In the genomic region with DNA sequence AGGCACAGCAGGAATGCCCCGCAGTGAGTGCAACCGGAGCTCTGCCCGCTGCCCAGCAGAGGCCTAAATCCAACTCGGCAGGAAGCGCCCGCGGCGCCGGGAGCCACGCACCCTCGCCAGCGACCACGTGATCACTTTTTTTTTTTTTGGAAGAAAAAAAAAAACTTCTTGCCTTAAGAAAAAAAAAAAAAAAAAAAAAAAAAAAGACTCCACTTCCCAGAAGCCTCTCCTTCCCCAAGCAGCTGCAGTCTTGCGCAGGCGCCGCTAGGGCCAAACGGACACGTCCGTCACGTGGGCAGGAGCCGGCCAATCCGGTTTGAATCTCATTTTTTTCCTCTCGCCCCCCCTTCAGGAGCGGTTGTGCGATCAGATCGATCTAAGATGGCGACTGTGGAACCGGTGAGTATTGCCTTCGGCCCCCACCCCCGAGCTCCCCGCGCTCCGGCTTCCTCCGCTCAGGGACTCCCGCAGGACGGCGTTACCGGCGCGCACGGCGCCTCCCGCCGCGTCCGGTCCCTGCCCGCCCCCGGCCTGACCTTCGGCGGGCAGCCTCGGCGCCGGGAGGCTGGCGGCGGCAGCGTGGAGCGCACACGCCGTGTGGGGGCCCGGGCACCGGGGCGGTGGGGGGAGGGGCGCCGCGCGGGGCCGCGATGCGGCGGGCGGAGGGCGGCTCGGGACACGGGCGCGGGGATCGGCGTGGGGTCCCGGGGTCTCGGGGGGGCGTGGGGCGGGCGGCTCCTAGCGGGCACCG, we compare ENCODE assay signal across 8 mouse cellular contexts. TPM values are rescaled to one million over a fixed set of nuclear protein-coding genes. Genes with fewer than 3 reads are reported as not detected.
DNase-seq lines count a peak whose midpoint lies in the region; ATAC-seq and TF ChIP-seq lines count a peak whose summit lies in the region.

No protein-coding gene starts in this region.

- no peaks in the 10 kb centered on the region for H3K36me3 ChIP-seq in kidney, embryonic 14.5 days (ENCODE audit: control insufficient read depth, insufficient read depth, low read length)
- H3K36me3 ChIP-seq in limb, embryonic 15.5 days = no peaks in the 10 kb centered on the region

- WGBS in kidney, embryonic 14.5 days = under 1% methylated on average over 75 of the region's 85 CpGs
- WGBS in limb, embryonic 15.5 days = under 1% methylated on average over 77 of the region's 85 CpGs

- no peak for TF ChIP-seq CTCF in bone marrow macrophage, adult 2 months (IDR thresholded peaks at IDR 0.05; ENCODE audit: low read depth, low read length)
- no peak for TF ChIP-seq CTCF in embryonic fibroblast, embryonic 13.5 days (IDR thresholded peaks at IDR 0.05; ENCODE audit: borderline replicate concordance, insufficient read depth, low read length)

- peak overlapping the region; percentile 95 for H3K4me2 ChIP-seq in kidney, embryonic 14.5 days (replicated peaks; ENCODE audit: low read depth, low read length)
- H3K4me2 ChIP-seq in limb, embryonic 15.5 days = peak overlapping the region; percentile 81

- peaks cover 33% of the 10 kb centered on the region for H3K4me1 ChIP-seq in bone marrow macrophage, adult 2 months (ENCODE audit: control insufficient read depth, insufficient read depth, low read length)
- peaks cover 5% of the 10 kb centered on the region for H3K4me1 ChIP-seq in embryonic fibroblast, embryonic 13.5 days (ENCODE audit: control insufficient read depth, insufficient read depth, low read length)
- H3K4me1 ChIP-seq in kidney, embryonic 14.5 days (ENCODE audit: control insufficient read depth, insufficient read depth, low read length) = peaks cover 28% of the 10 kb centered on the region
- peaks cover 19% of the 10 kb centered on the region for H3K4me1 ChIP-seq in limb, embryonic 15.5 days

- H3K27ac ChIP-seq in bone marrow macrophage, adult 2 months (ENCODE audit: insufficient read depth, low read depth, low read length) = peak overlapping the region; percentile 93
- peak overlapping the region; percentile 96 for H3K27ac ChIP-seq in embryonic fibroblast, embryonic 13.5 days (ENCODE audit: insufficient read depth, low read length)
- H3K27ac ChIP-seq in kidney, embryonic 14.5 days (ENCODE audit: low read depth, low read length) = peak overlapping the region; percentile 93
- peak overlapping the region; percentile 97 for H3K27ac ChIP-seq in limb, embryonic 15.5 days

- no peaks in the 10 kb centered on the region for H3K9me3 ChIP-seq in kidney, embryonic 14.5 days (ENCODE audit: control insufficient read depth, low read length)
- H3K9me3 ChIP-seq in limb, embryonic 15.5 days = no peaks in the 10 kb centered on the region

- H3K27me3 ChIP-seq in kidney, embryonic 14.5 days (ENCODE audit: control insufficient read depth, insufficient read depth, low read length) = no peaks in the 10 kb centered on the region
- H3K27me3 ChIP-seq in limb, embryonic 15.5 days = no peaks in the 10 kb centered on the region

- peak; percentile 78 for TF ChIP-seq POLR2A in bone marrow macrophage, adult 2 months (IDR thresholded peaks at IDR 0.05; ENCODE audit: borderline replicate concordance, low read depth, low read length)
- TF ChIP-seq POLR2A in embryonic fibroblast, embryonic 13.5 days (IDR thresholded peaks at IDR 0.05; ENCODE audit: low read depth, low read length) = peak; percentile 94

- DNase-seq in A20 (ENCODE audit: low read depth, low spot score) = peak; percentile 99
- DNase-seq in heart, adult 9 months (ENCODE audit: low spot score in 2 of 2) = peak; percentile 97 to 98
- peak; percentile 95 for DNase-seq in monocyte, adult 2 months (ENCODE audit: low read depth in 1 of 2, low spot score in 2 of 2)
- peak; percentile 98 to 99 for DNase-seq in spleen, postnatal 36 days (ENCODE audit: low spot score in 2 of 2)

- peak; percentile 93 for ATAC-seq in kidney, embryonic 14.5 days (ENCODE audit: low FRiP score, low TSS enrichment)
- ATAC-seq in limb, embryonic 15.5 days (ENCODE audit: insufficient number of reproducible peaks, low FRiP score, low TSS enrichment, low read depth) = peak; percentile 95

- peak overlapping the region; percentile 99 for H3K9ac ChIP-seq in kidney, embryonic 14.5 days (ENCODE audit: low read depth, low read length)
- peak overlapping the region; percentile 98 for H3K9ac ChIP-seq in limb, embryonic 15.5 days

- peak overlapping the region; percentile 96 for H3K4me3 ChIP-seq in bone marrow macrophage, adult 2 months (ENCODE audit: insufficient read depth, low read length)
- H3K4me3 ChIP-seq in embryonic fibroblast, embryonic 13.5 days (ENCODE audit: insufficient read depth, low read length) = peak overlapping the region; percentile 95
- peak overlapping the region; percentile 99 for H3K4me3 ChIP-seq in kidney, embryonic 14.5 days (ENCODE audit: low read length)
- peak overlapping the region; percentile 99 for H3K4me3 ChIP-seq in limb, embryonic 15.5 days

RNA-seq across cellular contexts. Expression of a gene that starts 1.1 kb away (rescaled TPM):
- polyA plus RNA-seq in bone marrow macrophage, adult 2 months (2012; ENCODE audit: insufficient read depth, insufficient read length, missing spikeins) = 92.7 and 102 TPM in 2 replicates
- 248 and 280 TPM in 2 replicates for polyA plus RNA-seq in embryonic fibroblast, embryonic 13.5 days (2011; ENCODE audit: insufficient read length, low read depth, missing spikeins)
- 417 and 426 TPM in 2 replicates for polyA plus RNA-seq in kidney, embryonic 14.5 days (2014; fragmentation: Nextera tagmentation; extraction: Ambion mirVana)
- polyA plus RNA-seq in limb, embryonic 15.5 days (2015; fragmentation: Nextera tagmentation; extraction: Ambion mirVana) = 297 and 325 TPM in 2 replicates

RNA-seq across cellular contexts. Expression of a gene that starts 37.8 kb away (rescaled TPM):
- 22.6 and 33.7 TPM in 2 replicates for polyA plus RNA-seq in bone marrow macrophage, adult 2 months (2012; ENCODE audit: insufficient read depth, insufficient read length, missing spikeins)
- 62.3 and 63.5 TPM in 2 replicates for polyA plus RNA-seq in embryonic fibroblast, embryonic 13.5 days (2011; ENCODE audit: insufficient read length, low read depth, missing spikeins)
- polyA plus RNA-seq in kidney, embryonic 14.5 days (2014; fragmentation: Nextera tagmentation; extraction: Ambion mirVana) = 35.3 and 54.0 TPM in 2 replicates
- polyA plus RNA-seq in limb, embryonic 15.5 days (2015; fragmentation: Nextera tagmentation; extraction: Ambion mirVana) = 38.5 and 38.9 TPM in 2 replicates

Comparison
In these comparisons a context has a peak if more than half of its experiments do, and no peak if none do; other contexts are left out.
1. Peak in every context shown above with its lines: DNase-seq, ATAC-seq, H3K4me3 ChIP-seq and H3K27ac ChIP-seq.